Mouse (Mus musculus): ENCODE data around the gene Tbc1d12. TPM values are rescaled to one million over a fixed set of nuclear protein-coding genes. Genes with fewer than 3 reads are reported as not detected.

Tbc1d12 gene
- polyA plus RNA-seq, 1 experiment from 2014 or later = 1.2 TPM

GRCm38 (mm10) chr19:38914926-38915325, 78.5 kb downstream of the Tbc1d12 start:
- Histone ChIP-seq H3K27me3 (no peaks in the 10 kb centered on the region), H3K27ac (replicated peaks) (no peak overlapping the region), H3K36me3 (replicated peaks) (peaks cover 40% of the 10 kb centered on the region), H3K4me2 (no peak overlapping the region), H3K9ac (no peak overlapping the region), H3K4me3 (replicated peaks) (no peak overlapping the region), H3K4me1 (replicated peaks) (no peaks in the 10 kb centered on the region), H3K9me3 (replicated peaks) (no peaks in the 10 kb centered on the region)
- ATAC-seq (ENCODE audit: insufficient read depth) = no peak
- 88% methylated on average over 15 of the region's 15 CpGs for WGBS (ENCODE audit: insufficient replicate concordance)

DNA sequence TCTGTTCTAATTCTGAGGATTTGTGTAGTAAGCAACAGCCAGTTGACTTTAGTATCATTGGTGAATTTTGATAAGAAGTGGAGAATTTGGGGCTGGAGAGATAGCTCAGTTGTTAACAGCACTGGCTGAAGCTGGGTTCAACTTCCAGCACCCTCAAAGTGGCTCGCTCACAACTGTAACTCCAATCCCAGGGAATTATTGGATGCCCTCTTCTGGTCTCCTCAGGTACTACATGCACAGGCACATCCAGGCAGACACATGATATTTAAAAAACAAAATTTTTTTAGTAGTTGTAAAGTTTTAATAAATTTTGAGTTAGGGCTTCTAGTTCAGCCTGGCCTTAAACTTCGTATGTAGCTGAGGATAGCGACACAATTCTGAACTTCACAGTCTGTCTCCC, 79.3 kb downstream of the Tbc1d12 start:
- Histone ChIP-seq H3K4me1 (replicated peaks) (no peaks in the 10 kb centered on the region), H3K4me3 (replicated peaks) (no peak overlapping the region), H3K27ac (replicated peaks) (no peak overlapping the region), H3K9me3 (replicated peaks) (no peaks in the 10 kb centered on the region), H3K9ac (no peak overlapping the region), H3K36me3 (replicated peaks) (peaks cover 38% of the 10 kb centered on the region), H3K4me2 (no peak overlapping the region), H3K27me3 (no peaks in the 10 kb centered on the region)
- WGBS (ENCODE audit: insufficient replicate concordance) = 48% methylated on average over 3 of the region's 3 CpGs
- ATAC-seq (ENCODE audit: insufficient read depth) = no peak

GRCm38 (mm10) chr19:38928481-38929158, 92.2 kb downstream of the Tbc1d12 start:
- no peaks in the 10 kb centered on the region for H3K9me3 ChIP-seq (replicated peaks)
- 82% methylated on average over 11 of the region's 11 CpGs for WGBS (ENCODE audit: insufficient replicate concordance)

DNA sequence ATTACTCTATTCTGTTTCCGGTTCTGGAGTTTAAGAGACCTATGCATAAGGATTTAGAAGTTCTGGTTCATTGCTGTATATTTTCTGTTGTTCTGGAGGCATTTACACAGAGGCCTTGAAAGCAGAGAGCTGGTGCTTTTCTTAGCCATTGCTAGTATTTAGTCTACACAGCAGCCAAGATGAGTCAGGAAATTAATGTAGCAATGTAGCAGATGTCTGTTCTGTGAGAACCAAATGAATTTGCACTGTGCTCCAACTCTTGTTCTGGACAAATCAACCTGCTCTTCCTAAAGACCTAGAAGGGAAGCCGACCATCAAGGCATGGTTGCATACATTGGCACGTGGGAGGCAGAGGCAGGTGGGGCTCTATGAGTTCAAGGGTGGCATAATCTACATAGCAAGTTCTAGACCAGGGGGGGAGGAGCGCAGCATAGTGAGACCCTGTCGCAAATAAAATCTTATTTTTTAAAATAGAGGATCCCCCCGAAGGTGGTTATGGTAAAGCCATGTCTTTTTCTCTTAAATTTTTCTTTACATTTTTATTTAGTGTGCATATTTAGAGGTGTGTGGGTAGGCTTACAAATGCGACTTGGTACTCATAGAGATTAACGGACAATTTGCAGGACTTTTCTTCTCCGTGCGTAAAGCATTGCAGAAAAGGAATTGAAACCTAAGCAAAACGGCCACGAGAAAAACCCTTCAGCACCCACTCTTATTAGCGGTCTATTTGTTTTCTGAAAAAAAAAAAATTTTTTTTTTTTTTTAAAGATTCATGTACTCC, 93.3 kb downstream of the Tbc1d12 start:
- H3K9ac ChIP-seq = peak overlapping the region; percentile 79

More at GRCm38 (mm10) chr19:38928481-38929158, 92.2 kb downstream of the Tbc1d12 start:
- H3K27ac ChIP-seq (replicated peaks) = no peak overlapping the region
- ATAC-seq (ENCODE audit: insufficient read depth) = no peak
- no peak overlapping the region for H3K4me2 ChIP-seq
- H3K9ac ChIP-seq = no peak overlapping the region
- no peak overlapping the region for H3K4me3 ChIP-seq (replicated peaks)
- peaks cover 12% of the 10 kb centered on the region for H3K36me3 ChIP-seq (replicated peaks)
- H3K4me1 ChIP-seq (replicated peaks) = peaks cover 37% of the 10 kb centered on the region
- H3K27me3 ChIP-seq = no peaks in the 10 kb centered on the region

DNA sequence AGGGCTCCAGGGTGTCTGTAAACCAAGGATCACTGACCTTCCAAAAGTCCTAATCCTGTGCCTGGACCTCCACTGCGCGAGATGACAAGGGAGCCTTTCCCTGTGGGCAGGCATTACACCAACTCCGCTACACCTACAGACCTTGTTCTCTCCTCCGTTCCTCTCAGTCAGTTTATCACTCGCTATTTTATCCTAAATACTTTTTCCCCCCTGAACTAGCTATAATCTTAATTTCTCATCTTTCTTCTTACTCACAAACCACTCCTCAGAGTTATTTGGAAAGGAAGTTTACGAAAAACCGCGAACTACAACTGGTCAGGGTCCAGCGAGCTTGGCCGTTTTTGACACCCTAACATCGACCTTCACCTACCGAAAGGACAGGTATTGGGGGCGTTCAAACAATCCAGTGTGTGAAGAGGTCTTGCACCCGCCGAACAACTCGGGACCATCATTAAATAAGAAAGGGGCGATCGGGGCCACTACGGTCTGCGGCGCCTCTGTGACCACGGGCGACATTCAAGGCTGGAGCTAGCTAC, 93.9 kb downstream of the Tbc1d12 start:
- no peaks in the 10 kb centered on the region for H3K9me3 ChIP-seq (replicated peaks)
- no peaks in the 10 kb centered on the region for H3K27me3 ChIP-seq
- H3K9ac ChIP-seq = peak overlapping the region; percentile 79
- peak; percentile 42 for ATAC-seq (ENCODE audit: insufficient read depth)
- H3K4me1 ChIP-seq (replicated peaks) = peaks cover 37% of the 10 kb centered on the region
- peak overlapping the region; percentile 71; the same call in 1 of the 2 replicates for H3K27ac ChIP-seq (replicated peaks)
- H3K4me3 ChIP-seq (replicated peaks) = peak overlapping the region; percentile 79
- peak overlapping the region; percentile 97 for H3K4me2 ChIP-seq
- under 1% methylated on average over 23 of the region's 23 CpGs for WGBS (ENCODE audit: insufficient replicate concordance)
- H3K36me3 ChIP-seq (replicated peaks) = peaks cover 27% of the 10 kb centered on the region

More for the DNA sequence above, 93.3 kb downstream of the Tbc1d12 start:
- H3K4me2 ChIP-seq = peak overlapping the region; percentile 97
- H3K4me1 ChIP-seq (replicated peaks) = peaks cover 37% of the 10 kb centered on the region
- H3K9me3 ChIP-seq (replicated peaks) = no peaks in the 10 kb centered on the region
- WGBS (ENCODE audit: insufficient replicate concordance) = 57% methylated on average over 13 of the region's 13 CpGs
- H3K27me3 ChIP-seq = no peaks in the 10 kb centered on the region
- ATAC-seq (ENCODE audit: insufficient read depth) = no peak
- H3K4me3 ChIP-seq (replicated peaks) = peak overlapping the region; percentile 79
- H3K36me3 ChIP-seq (replicated peaks) = peaks cover 22% of the 10 kb centered on the region
- no peak overlapping the region for H3K27ac ChIP-seq (replicated peaks)

GRCm38 (mm10) chr19:38930788-38931565, 94.6 kb downstream of the Tbc1d12 start, which contains the start of gene Hells:
TSS of gene Hells (plus strand) at chr19:38930915.
- peak within 1 kb of the TSS; percentile 71 for H3K27ac ChIP-seq (replicated peaks)
- H3K9ac ChIP-seq = peak within 1 kb of the TSS; percentile 79
- peaks cover 37% of the 10 kb centered on the region for H3K4me1 ChIP-seq (replicated peaks)
- no peaks in the 10 kb centered on the region for H3K27me3 ChIP-seq
- H3K9me3 ChIP-seq (replicated peaks) = no peaks in the 10 kb centered on the region
- peaks cover 32% of the 10 kb centered on the region for H3K36me3 ChIP-seq (replicated peaks)
- ATAC-seq (ENCODE audit: insufficient read depth) = peak; percentile 87
- under 1% methylated on average over 76 of the region's 76 CpGs for WGBS (ENCODE audit: insufficient replicate concordance)
- peak within 1 kb of the TSS; percentile 97 for H3K4me2 ChIP-seq
- H3K4me3 ChIP-seq (replicated peaks) = peak within 1 kb of the TSS; percentile 79

- Histone ChIP-seq H3K36me3 (replicated peaks) (peaks cover 35% of the 10 kb centered on the region), H3K9ac (peak overlapping the region; percentile 79), H3K4me3 (replicated peaks) (peak overlapping the region; percentile 79), H3K27ac (replicated peaks) (no peak overlapping the region), H3K4me2 (peak overlapping the region; percentile 97), H3K9me3 (replicated peaks) (no peaks in the 10 kb centered on the region), H3K27me3 (no peaks in the 10 kb centered on the region), H3K4me1 (replicated peaks) (peaks cover 37% of the 10 kb centered on the region)
- under 1% methylated on average over 6 of the region's 6 CpGs for WGBS (ENCODE audit: insufficient replicate concordance)
- ATAC-seq (ENCODE audit: insufficient read depth) = no peak
These were observed 95.1 kb downstream of the Tbc1d12 start for GRCm38 (mm10) chr19:38931566-38931890.

- peaks cover 65% of the 10 kb centered on the region for H3K36me3 ChIP-seq (replicated peaks)
- H3K27me3 ChIP-seq = no peaks in the 10 kb centered on the region
- no peaks in the 10 kb centered on the region for H3K9me3 ChIP-seq (replicated peaks)
- no peak for ATAC-seq (ENCODE audit: insufficient read depth)
- no peaks in the 10 kb centered on the region for H3K4me1 ChIP-seq (replicated peaks)
- no peak overlapping the region for H3K4me3 ChIP-seq (replicated peaks)
- WGBS (ENCODE audit: insufficient replicate concordance) = 79% methylated on average over 2 of the region's 2 CpGs
- H3K27ac ChIP-seq (replicated peaks) = no peak overlapping the region
- H3K9ac ChIP-seq = no peak overlapping the region
- H3K4me2 ChIP-seq = no peak overlapping the region
These were observed 108.4 kb downstream of the Tbc1d12 start for GRCm38 (mm10) chr19:38944590-38945307.
